In the genomic region with DNA sequence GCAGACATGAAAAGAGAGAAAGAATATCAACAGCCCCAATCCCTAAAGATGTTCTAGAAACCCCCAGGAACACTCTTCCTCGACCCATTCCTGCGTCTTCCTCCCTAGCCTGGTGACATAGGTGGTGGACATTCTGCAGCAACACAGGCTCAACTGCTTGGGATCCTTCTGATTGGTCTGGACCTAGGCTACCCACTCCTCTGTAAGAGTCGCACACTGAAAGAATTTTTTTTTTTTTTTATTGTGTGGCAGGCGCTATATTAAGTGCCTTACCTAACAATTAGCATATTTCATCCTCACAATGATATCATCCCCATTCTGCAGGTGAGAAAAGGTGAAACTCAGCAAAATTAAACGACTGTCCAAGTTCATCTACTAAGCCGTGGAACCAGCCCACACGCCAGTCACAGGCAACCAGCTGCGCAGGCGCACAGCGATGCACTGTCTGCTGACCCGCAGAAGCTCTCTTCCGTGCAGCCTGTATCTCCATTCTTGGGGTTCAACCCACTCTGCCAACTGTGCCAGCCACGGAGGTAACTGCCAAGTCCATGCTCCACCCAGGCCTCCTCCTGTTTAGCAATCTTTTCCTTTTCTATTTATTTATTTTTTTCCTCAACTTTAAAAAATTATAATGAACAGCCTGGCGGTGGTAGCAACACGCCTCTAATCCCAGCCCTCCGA, we compare ENCODE assay signal across 1 mouse cellular context.
A peak's percentile ranks its signal among the peaks of the same experiment; 100 is the strongest.
TF ChIP-seq lines count a peak whose summit lies in the region.

No protein-coding gene starts in this region.

TF ChIP-seq in MEL, 35 proteins besides CTCF, POLR2A, EP300 and RAD21 (continued from another document):
- TF ChIP-seq SIN3A (IDR thresholded peaks at IDR 0.05; ENCODE audit: low read length) (peak; percentile 64; the same call in 1 of the 2 replicates), MAFK (IDR thresholded peaks at IDR 0.05; ENCODE audit: borderline replicate concordance, low read depth, low read length) (0 out of 2 replicates have a peak, but pooled peaks have one; percentile 25), CHD2 (IDR thresholded peaks at IDR 0.05; ENCODE audit: low read length) (no peak), MAZ (IDR thresholded peaks at IDR 0.05; ENCODE audit: low read depth, low read length) (no peak), RCOR1 (IDR thresholded peaks at IDR 0.05; ENCODE audit: low read depth, low read length) (0 out of 2 replicates have a peak, but pooled peaks have one; percentile 29), MEF2A (IDR thresholded peaks at IDR 0.05; ENCODE audit: extremely low read depth, insufficient replicate concordance, low read depth, low read length, poor library complexity, severe bottlenecking) (no peak)
